Mouse (Mus musculus): ENCODE results near the gene Car9. TPM values are rescaled to one million over a fixed set of nuclear protein-coding genes. Genes with fewer than 3 reads are reported as not detected.
A peak's percentile ranks its signal among the peaks of the same experiment; 100 is the strongest.
"Not testable (repeated sequence)": the region's sequence is repeated elsewhere in the genome, so short reads cannot be mapped to it uniquely, and the experiment has no call there.

The Car9 gene
- polyA plus RNA-seq, 1 experiment from 2014 or later = 0.17 TPM

- Histone ChIP-seq H3K9ac (replicated peaks) (no peak overlapping the region), H3K4me2 (no peak overlapping the region), H3K4me3 (replicated peaks) (no peak overlapping the region), H3K27ac (replicated peaks) (no peak overlapping the region), H3K27me3 (replicated peaks) (peaks cover 17% of the 10 kb centered on the region), H3K9me3 (replicated peaks) (no peaks in the 10 kb centered on the region), H3K36me3 (peaks cover 47% of the 10 kb centered on the region), H3K4me1 (peaks cover 11% of the 10 kb centered on the region; the same call in 1 of the 2 replicates)
- 24% methylated on average over 7 of the region's 7 CpGs for WGBS
- peak; percentile 41; the same call in 1 of the 2 replicates for ATAC-seq (ENCODE audit: low FRiP score)
Observed at GRCm38 (mm10) chr4:43530581-43530980, 23.8 kb downstream of the Car9 start.

- no peak for ATAC-seq (ENCODE audit: low FRiP score)
- H3K27me3 ChIP-seq (replicated peaks) = no peaks in the 10 kb centered on the region
- no peaks in the 10 kb centered on the region for H3K9me3 ChIP-seq (replicated peaks)
- no peak overlapping the region for H3K27ac ChIP-seq (replicated peaks)
- H3K4me1 ChIP-seq = peaks cover 11% of the 10 kb centered on the region; the same call in 1 of the 2 replicates
- no peak overlapping the region for H3K4me2 ChIP-seq
- peaks cover 72% of the 10 kb centered on the region for H3K36me3 ChIP-seq
- H3K9ac ChIP-seq (replicated peaks) = no peak overlapping the region
- no peak overlapping the region for H3K4me3 ChIP-seq (replicated peaks)
- WGBS = 94% methylated on average over 9 of the region's 9 CpGs
Observed at GRCm38 (mm10) chr4:43533270-43533669, 26.5 kb downstream of the Car9 start.

GRCm38 (mm10) chr4:43535628-43536027, 28.9 kb downstream of the Car9 start:
- WGBS = 96% methylated on average over 8 of the region's 8 CpGs
- Histone ChIP-seq H3K4me2 (no peak overlapping the region), H3K36me3 (peaks cover 95% of the 10 kb centered on the region), H3K9me3 (replicated peaks) (no peaks in the 10 kb centered on the region), H3K4me3 (replicated peaks) (no peak overlapping the region), H3K27ac (replicated peaks) (no peak overlapping the region), H3K9ac (replicated peaks) (no peak overlapping the region), H3K4me1 (peaks cover 3% of the 10 kb centered on the region; the same call in 1 of the 2 replicates), H3K27me3 (replicated peaks) (no peaks in the 10 kb centered on the region)
- ATAC-seq (ENCODE audit: low FRiP score) = no peak

GRCm38 (mm10) chr4:43536031-43536430, 29.3 kb downstream of the Car9 start:
- Histone ChIP-seq H3K27me3 (replicated peaks) (no peaks in the 10 kb centered on the region), H3K27ac (replicated peaks) (no peak overlapping the region), H3K4me2 (no peak overlapping the region), H3K9me3 (replicated peaks) (no peaks in the 10 kb centered on the region), H3K36me3 (peaks cover 95% of the 10 kb centered on the region), H3K4me1 (no peaks in the 10 kb centered on the region), H3K9ac (replicated peaks) (no peak overlapping the region), H3K4me3 (replicated peaks) (no peak overlapping the region)
- ATAC-seq (ENCODE audit: low FRiP score) = no peak
- WGBS = 94% methylated on average over 9 of the region's 9 CpGs

- Histone ChIP-seq H3K27me3 (replicated peaks) (no peaks in the 10 kb centered on the region), H3K27ac (replicated peaks) (no peak overlapping the region), H3K4me3 (replicated peaks) (no peak overlapping the region), H3K9me3 (replicated peaks) (no peaks in the 10 kb centered on the region), H3K36me3 (peaks cover 98% of the 10 kb centered on the region), H3K4me2 (no peak overlapping the region), H3K4me1 (no peaks in the 10 kb centered on the region), H3K9ac (replicated peaks) (no peak overlapping the region)
- no peak for ATAC-seq (ENCODE audit: low FRiP score)
- WGBS = 75% methylated on average over 3 of the region's 3 CpGs
Observed at GRCm38 (mm10) chr4:43542044-43542443, 35.3 kb downstream of the Car9 start.

GRCm38 (mm10) chr4:43546375-43547047, 39.7 kb downstream of the Car9 start:
- H3K4me2 ChIP-seq = no peak overlapping the region
- no peaks in the 10 kb centered on the region for H3K9me3 ChIP-seq (replicated peaks)
- peaks cover 100% of the 10 kb centered on the region for H3K36me3 ChIP-seq
- no peak overlapping the region for H3K9ac ChIP-seq (replicated peaks)
- ATAC-seq (ENCODE audit: low FRiP score) = no peak
- H3K4me3 ChIP-seq (replicated peaks) = no peak overlapping the region
- H3K4me1 ChIP-seq = no peaks in the 10 kb centered on the region
- 95% methylated on average over 12 of the region's 12 CpGs for WGBS
- no peak overlapping the region for H3K27ac ChIP-seq (replicated peaks)
- no peaks in the 10 kb centered on the region for H3K27me3 ChIP-seq (replicated peaks)

- Histone ChIP-seq H3K27ac (replicated peaks) (no peak overlapping the region), H3K27me3 (replicated peaks) (no peaks in the 10 kb centered on the region), H3K4me2 (no peak overlapping the region), H3K9me3 (replicated peaks) (no peaks in the 10 kb centered on the region), H3K9ac (replicated peaks) (no peak overlapping the region), H3K4me1 (no peaks in the 10 kb centered on the region), H3K4me3 (replicated peaks) (no peak overlapping the region), H3K36me3 (peaks cover 99% of the 10 kb centered on the region)
- no peak for ATAC-seq (ENCODE audit: low FRiP score)
- WGBS = 97% methylated on average over 8 of the region's 8 CpGs
Observed at GRCm38 (mm10) chr4:43547160-43547559, 40.4 kb downstream of the Car9 start.

GRCm38 (mm10) chr4:43549055-43549454, 42.3 kb downstream of the Car9 start:
- no peaks in the 10 kb centered on the region for H3K27me3 ChIP-seq (replicated peaks)
- H3K36me3 ChIP-seq = peaks cover 99% of the 10 kb centered on the region
- no peak overlapping the region for H3K4me2 ChIP-seq
- no peak overlapping the region for H3K4me3 ChIP-seq (replicated peaks)
- ATAC-seq (ENCODE audit: low FRiP score) = no peak
- no peak overlapping the region for H3K9ac ChIP-seq (replicated peaks)
- H3K4me1 ChIP-seq = no peaks in the 10 kb centered on the region
- H3K9me3 ChIP-seq (replicated peaks) = no peaks in the 10 kb centered on the region
- no peak overlapping the region for H3K27ac ChIP-seq (replicated peaks)
- WGBS = 93% methylated on average over 12 of the region's 12 CpGs

GRCm38 (mm10) chr4:43551854-43552253, 45.1 kb downstream of the Car9 start:
- peaks cover 98% of the 10 kb centered on the region for H3K36me3 ChIP-seq
- not testable (repeated sequence) for H3K4me2 ChIP-seq; H3K4me1 ChIP-seq; H3K4me3 ChIP-seq (replicated peaks); H3K9me3 ChIP-seq (replicated peaks); H3K9ac ChIP-seq (replicated peaks); ATAC-seq (ENCODE audit: low FRiP score); H3K27ac ChIP-seq (replicated peaks); H3K27me3 ChIP-seq (replicated peaks)
- WGBS = 92% methylated on average over 6 of the region's 6 CpGs

GRCm38 (mm10) chr4:43552437-43552836, 45.7 kb downstream of the Car9 start:
- 39% methylated on average over 5 of the region's 5 CpGs for WGBS
- Histone ChIP-seq H3K27ac (replicated peaks) (no peak overlapping the region), H3K9ac (replicated peaks) (no peak overlapping the region), H3K4me1 (no peaks in the 10 kb centered on the region; the same call in 1 of the 2 replicates), H3K4me2 (no peak overlapping the region), H3K4me3 (replicated peaks) (no peak overlapping the region), H3K36me3 (peaks cover 92% of the 10 kb centered on the region), H3K9me3 (replicated peaks) (no peaks in the 10 kb centered on the region), H3K27me3 (replicated peaks) (no peaks in the 10 kb centered on the region)
- no peak for ATAC-seq (ENCODE audit: low FRiP score)

GRCm38 (mm10) chr4:43553891-43554290, 47.1 kb downstream of the Car9 start:
- H3K36me3 ChIP-seq = peaks cover 78% of the 10 kb centered on the region
- H3K9me3 ChIP-seq (replicated peaks) = no peaks in the 10 kb centered on the region
- no peaks in the 10 kb centered on the region for H3K27me3 ChIP-seq (replicated peaks)
- peaks cover 11% of the 10 kb centered on the region for H3K4me1 ChIP-seq
- no peak for ATAC-seq (ENCODE audit: low FRiP score)
- no peak overlapping the region for H3K27ac ChIP-seq (replicated peaks)
- no peak overlapping the region for H3K4me2 ChIP-seq
- no peak overlapping the region for H3K9ac ChIP-seq (replicated peaks)
- no peak overlapping the region for H3K4me3 ChIP-seq (replicated peaks)

- peaks cover 31% of the 10 kb centered on the region for H3K4me1 ChIP-seq
- H3K9me3 ChIP-seq (replicated peaks) = no peaks in the 10 kb centered on the region
- no peak overlapping the region for H3K27ac ChIP-seq (replicated peaks)
- H3K36me3 ChIP-seq = peaks cover 59% of the 10 kb centered on the region
- ATAC-seq (ENCODE audit: low FRiP score) = no peak
- no peak overlapping the region for H3K4me3 ChIP-seq (replicated peaks)
- no peak overlapping the region for H3K4me2 ChIP-seq
- H3K27me3 ChIP-seq (replicated peaks) = no peaks in the 10 kb centered on the region
- WGBS = 98% methylated on average over 7 of the region's 7 CpGs
- H3K9ac ChIP-seq (replicated peaks) = no peak overlapping the region
Observed at GRCm38 (mm10) chr4:43555926-43556325, 49.2 kb downstream of the Car9 start.
